Mouse (Mus musculus): Measurements from ENCODE around the gene Kcna10. TPM values are rescaled to one million over a fixed set of nuclear protein-coding genes. Genes with fewer than 3 reads are reported as not detected.

Gene Kcna10
- total RNA-seq (2021) = not detected
- long read RNA-seq, experiment 1 = 0 reads
- long read RNA-seq, experiment 2 = 0 reads

DNA sequence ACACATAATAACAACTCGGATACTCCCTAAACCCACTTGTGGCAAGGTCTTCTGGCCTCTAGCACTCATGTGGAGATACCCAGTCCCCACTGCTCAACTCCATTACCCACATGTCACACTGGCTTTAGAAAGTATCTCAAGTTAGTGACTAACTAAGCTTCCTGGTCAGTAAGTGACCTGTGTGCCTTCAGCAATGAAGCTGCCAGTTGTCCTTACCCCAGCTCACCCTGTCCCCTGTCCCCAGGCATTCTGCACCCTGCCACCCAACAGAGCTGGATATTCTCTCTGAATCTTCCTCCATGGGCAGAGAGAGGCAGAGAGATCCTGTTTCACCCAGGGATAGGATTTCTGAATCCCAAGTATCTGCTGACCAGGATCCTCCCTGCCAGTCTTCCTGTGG, at the start of gene Kcna10:
Kcna10 (plus strand) TSS at position 301 of the 400 bp plus-strand sequence.
- DNase-seq (ENCODE audit: low spot score in 2 of 2) = no peak

DNA sequence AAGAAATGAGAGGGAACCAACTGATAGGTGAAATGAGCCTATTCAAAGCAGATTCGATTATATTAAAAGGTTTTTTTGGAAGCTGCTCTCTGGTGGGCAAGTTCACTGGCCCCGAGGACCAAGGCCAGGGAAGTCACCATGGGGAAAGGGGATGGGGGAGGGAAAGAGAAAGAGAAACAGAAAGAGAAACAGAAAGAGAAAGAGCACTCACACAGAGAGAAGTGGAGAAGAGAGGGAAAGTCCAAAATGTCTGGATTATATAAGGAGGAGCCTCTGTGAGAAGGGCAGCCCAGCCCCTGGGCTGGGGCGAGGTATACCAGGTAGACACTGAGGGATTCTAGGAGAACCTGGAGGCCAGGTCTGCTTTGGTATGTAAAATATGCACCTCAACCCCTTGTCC, 48.4 kb upstream of the Kcna10 start:
- DNase-seq (ENCODE audit: low spot score in 2 of 2) = no peak

DNA sequence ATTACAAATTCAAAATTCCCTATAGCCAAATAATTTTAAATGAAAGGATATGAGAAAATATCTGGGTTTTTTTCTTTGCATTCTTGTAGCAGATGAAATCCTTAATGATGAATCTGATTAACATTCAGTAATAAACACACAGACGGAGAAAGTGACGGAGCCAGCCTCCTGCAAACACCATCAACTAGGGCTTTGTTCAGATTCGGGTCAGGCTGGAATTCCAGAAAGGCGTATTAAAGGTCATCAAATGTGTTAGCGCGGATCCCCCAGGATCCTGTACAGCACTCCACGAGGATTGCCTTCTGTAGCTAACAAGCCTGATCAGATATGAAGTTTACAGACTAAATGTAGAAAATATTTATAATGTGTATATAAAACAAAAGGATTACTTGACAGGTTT, 35.7 kb upstream of the Kcna10 start:
- no peak for DNase-seq (ENCODE audit: low spot score in 2 of 2)

GRCm38 (mm10) chr3:107149006-107149405, 33.9 kb upstream of the Kcna10 start:
- DNase-seq (ENCODE audit: low spot score in 2 of 2) = no peak

DNA sequence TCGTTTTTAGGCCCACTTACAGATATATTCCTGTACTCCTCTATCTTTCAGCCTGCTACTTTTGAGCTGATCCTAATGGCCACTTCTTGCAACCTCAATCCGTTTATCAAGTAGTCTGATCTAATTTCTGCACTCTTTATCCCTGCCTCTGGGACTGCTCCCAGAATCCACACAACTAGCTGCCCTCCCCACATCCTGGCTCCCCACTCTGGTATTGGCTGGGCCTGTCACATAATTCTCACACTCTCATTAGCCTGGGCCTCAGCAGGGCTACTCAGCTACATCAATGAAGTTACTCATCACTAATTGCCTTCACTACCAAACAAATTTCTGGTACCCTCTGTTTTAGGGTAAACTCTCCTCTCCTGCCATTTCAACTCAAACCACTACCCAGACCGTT, 32.4 kb upstream of the Kcna10 start:
- DNase-seq (ENCODE audit: low spot score in 2 of 2) = no peak

DNA sequence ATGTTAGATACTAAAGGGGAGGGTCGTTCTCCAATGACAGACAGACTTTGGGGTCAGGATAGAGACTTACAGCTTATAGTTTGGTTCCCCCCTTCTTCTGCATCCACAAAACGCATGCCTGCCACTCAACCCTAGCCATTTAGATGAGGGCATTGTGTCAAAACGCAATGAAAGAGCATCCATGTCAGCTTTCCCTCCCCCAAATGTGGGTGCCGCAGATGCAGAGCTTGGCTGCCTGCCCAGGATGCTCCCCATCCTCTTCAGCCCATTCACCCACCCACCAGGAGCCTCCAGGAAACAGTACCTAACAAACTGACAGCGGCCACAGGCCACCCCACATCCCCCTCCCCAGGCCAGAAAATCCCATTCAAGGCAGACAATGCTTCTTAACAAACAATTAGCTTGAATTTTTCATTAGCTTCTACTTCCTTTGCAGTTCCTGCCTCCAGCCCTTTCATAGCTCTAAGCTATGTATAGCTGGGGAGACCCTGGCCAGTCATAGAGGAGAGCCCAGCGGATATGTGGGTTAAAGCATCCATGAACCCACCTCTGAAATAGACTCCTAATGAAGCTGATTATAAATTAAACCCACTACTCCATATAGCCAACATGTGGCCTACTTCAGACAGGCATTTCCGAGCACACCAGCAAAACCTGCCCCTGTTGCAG, 31.9 kb upstream of the Kcna10 start:
- DNase-seq (ENCODE audit: low spot score in 2 of 2) = no peak

DNA sequence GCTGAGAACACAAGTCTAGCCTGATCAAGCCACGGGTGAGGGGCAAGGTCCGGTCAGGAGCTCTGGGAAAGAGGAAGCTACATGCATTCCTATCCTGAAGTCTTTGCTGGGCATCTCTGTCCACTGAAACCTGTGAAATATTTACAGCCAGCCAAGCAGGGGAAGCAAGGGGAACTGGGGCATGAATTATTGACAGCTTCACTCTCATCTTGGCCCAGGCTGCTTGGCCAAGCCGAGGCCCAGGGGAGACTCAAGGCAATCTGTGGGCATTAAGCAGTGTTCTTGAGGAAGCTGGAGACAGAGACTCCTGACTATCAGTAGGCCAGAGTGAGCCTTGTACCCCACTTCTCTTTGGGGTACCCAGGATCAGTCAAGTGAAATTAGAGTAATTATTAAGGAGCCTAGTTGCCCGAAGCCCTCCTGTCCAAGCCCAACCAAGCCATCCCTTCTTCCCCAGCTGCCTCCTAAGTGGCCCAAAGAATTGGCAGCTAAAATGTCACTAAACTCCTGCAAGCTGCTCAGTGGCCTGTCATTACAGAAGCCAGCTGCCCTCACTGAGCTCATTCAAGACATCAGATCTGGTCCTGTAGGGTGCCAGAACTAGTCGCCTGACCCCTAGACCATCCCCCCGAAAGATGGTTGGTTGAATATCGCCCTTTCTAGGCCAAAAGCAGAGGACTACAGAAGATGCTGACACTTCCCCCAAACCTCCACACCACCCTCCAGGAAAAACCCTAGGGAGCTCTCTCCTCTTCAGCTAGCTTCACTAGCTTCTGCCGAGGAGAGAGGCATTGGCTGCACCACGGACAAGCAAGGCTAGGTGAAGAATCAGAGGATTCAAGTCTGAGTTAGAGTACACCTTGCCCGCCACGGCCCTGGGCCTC, 28.8 kb upstream of the Kcna10 start:
- no peak for DNase-seq (ENCODE audit: low spot score in 2 of 2)

- DNase-seq (ENCODE audit: low spot score in 2 of 2) = no peak
Measured at GRCm38 (mm10) chr3:107158856-107159255, 24.0 kb upstream of the Kcna10 start.

DNA sequence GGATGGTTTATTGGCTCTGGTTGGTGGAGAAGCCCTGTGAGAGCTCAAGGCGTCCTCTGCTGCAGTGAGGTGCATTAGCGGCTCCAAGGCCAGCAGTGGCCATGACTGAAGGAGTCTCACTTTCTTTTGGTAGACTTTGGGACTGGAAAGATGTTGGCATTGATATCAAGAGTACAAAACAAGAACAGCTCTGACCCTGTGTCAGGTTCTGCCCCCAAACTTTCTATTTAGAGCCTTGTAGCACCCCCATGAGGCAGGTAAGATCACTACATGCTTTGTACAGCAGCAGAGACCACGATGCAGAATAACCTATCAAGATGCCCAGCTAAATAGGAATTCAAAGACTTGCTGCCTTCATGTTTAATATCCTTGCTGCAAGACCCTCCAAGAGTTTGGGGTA, 23.4 kb upstream of the Kcna10 start:
- no peak for DNase-seq (ENCODE audit: low spot score in 2 of 2)

DNA sequence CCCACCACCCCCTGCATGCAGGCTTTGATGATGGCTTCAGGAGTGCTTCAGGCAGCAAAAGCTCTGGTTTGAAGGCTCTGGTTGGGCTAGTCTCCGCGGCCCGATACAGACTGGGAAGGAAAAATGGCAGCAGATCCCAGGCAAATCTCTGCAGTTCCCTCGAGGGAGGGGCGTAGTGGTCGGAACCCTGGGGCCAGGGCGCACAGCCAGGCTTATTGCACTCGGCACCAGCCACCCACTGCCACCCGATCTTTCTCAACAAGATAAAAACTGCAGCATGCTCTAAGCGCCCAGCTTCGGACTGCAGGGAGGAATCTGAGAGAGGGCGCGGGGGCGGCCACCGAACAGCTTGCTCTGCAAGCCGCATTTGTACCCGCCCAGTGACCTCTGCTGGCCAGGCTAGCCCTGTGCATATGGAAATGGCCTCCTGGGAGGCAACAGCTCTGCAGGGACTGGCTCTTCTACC, 23.0 kb upstream of the Kcna10 start:
- no peak for DNase-seq (ENCODE audit: low spot score in 2 of 2)

GRCm38 (mm10) chr3:107162741-107163140, 20.1 kb upstream of the Kcna10 start:
- DNase-seq (ENCODE audit: low spot score in 2 of 2) = no peak

DNA sequence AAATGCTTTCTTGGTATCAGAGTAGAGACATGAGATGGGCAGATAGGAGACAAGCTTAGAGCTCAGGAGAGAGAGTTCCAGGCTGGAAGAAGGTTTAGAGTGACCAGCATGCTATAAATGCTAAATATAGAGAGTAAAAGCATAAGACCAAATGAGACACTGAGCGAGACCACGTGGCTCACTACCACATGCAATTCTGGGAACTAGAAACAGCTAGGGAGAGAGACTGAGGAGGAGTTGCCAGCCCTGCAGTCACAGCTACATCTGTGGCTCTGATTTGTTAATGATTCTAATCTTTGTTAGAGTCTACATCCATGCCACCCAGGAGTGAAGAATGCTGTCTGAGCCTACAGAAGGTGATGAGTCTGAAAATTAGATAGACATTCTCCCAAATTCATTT, 13.3 kb upstream of the Kcna10 start:
- DNase-seq (ENCODE audit: low spot score in 2 of 2) = no peak

DNA sequence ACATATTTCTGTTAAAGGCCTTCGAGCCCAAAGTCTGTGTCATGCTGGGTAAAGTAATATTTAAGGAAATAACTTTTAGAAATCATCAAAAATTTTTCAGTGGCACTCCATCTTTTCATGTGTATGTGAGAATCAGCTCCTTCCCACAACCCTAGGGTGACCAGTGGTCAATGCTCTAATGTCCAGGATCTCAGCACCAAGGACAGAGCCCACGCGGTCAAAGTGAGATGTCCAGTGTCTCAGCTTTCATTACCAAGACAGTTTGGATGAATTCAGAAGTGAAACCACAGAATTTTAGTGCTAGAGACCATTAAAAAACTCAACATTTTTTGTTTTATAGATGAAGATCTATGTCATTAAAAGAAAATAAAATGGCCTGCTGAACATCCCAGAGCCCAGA, 10.9 kb upstream of the Kcna10 start:
- no peak for DNase-seq (ENCODE audit: low spot score in 2 of 2)

- no peak for DNase-seq (ENCODE audit: low spot score in 2 of 2)
Measured at GRCm38 (mm10) chr3:107172556-107172955, 10.3 kb upstream of the Kcna10 start.

DNA sequence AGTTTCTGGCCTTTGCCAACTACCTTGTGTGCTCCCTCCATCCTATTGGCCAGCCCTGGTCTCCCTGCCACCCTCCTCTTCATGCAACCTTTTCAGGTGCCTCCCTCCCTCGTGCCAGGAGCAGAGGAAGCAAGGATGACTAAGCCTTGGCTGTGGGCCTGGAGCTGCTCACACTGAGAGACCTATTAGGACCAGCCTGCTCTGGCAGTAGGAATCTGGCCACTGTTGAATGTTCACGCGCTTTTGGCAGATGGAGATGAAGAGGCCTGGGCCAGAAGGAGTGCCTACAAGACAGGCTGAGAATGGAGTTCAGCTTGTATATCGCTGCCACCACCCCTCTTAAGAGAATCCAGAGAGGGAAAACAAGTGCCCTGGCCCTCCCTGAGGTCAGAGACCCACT, 7.4 kb upstream of the Kcna10 start:
- no peak for DNase-seq (ENCODE audit: low spot score in 2 of 2)

GRCm38 (mm10) chr3:107176501-107176900, 6.4 kb upstream of the Kcna10 start:
- no peak for DNase-seq (ENCODE audit: low spot score in 2 of 2)

DNA sequence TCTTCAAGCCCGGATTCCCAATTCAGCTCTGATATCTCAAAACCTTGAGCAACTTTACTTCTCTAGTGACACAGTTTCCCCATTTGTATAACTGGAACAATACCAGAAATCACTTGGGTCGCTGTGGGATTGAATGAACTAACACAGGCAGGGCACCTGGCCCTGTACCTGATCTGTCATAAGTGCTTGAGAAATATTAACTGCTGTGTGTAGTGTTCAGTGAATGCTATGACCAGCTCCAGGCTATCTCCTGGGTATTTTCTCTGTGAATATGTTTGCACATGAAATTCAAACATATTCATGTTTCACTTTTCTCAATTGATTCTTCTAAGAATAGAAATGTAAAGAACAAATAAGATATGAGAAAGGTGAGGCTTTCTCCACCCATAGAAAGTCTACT, 2.0 kb upstream of the Kcna10 start:
- DNase-seq (ENCODE audit: low spot score in 2 of 2) = no peak

GRCm38 (mm10) chr3:107183178-107183577, 322 bp downstream of the Kcna10 start:
- DNase-seq (ENCODE audit: low spot score in 2 of 2) = no peak

- DNase-seq (ENCODE audit: low spot score in 2 of 2) = no peak
Measured at GRCm38 (mm10) chr3:107185597-107185996, 2.7 kb downstream of the Kcna10 start.

GRCm38 (mm10) chr3:107187022-107187421, 4.2 kb downstream of the Kcna10 start:
- DNase-seq (ENCODE audit: low spot score in 2 of 2) = no peak

- no peak for DNase-seq (ENCODE audit: low spot score in 2 of 2)
Measured at GRCm38 (mm10) chr3:107188226-107188899, 5.5 kb downstream of the Kcna10 start.
